ENCODE assay signal across 8 mouse cellular contexts in genomic region chr4:134467435-134468214, GRCm38 (mm10). TPM values are rescaled to one million over a fixed set of nuclear protein-coding genes. Genes with fewer than 3 reads are reported as not detected.
DNase-seq lines count a peak whose midpoint lies in the region; ATAC-seq lines count a peak whose summit lies in the region.

No protein-coding gene starts in this region.

- 2% methylated on average over 31 of the region's 31 CpGs for WGBS in embryonic facial prominence, embryonic 11.5 days
- whole genome bisulfite sequencing in liver, embryonic 13.5 days (ENCODE audit: insufficient replicate concordance) = under 1% methylated on average over 31 of the region's 31 CpGs
- WGBS in neural tube, embryonic 11.5 days = under 1% methylated on average over 31 of the region's 31 CpGs

- peak; percentile 48 for DNase-seq in ovary, adult 18-20 months (ENCODE audit: low spot score)
- no peak for DNase-seq in ovary, postnatal 10 days (ENCODE audit: low spot score)
- peak; percentile 46 for DNase-seq in embryonic facial prominence, embryonic 11.5 days (ENCODE audit: low spot score)
- peak; percentile 11 for DNase-seq in heart, postnatal 25 days (ENCODE audit: low spot score)
- peak; percentile 22 for DNase-seq in liver, embryonic 13.5 days
- peak; percentile 68 for DNase-seq in neural tube, embryonic 11.5 days (ENCODE audit: low spot score)
- no peak for DNase-seq in adrenal gland, postnatal 25 days

- no peaks in the 10 kb centered on the region for H3K9me3 ChIP-seq in embryonic facial prominence, embryonic 11.5 days (replicated peaks; ENCODE audit: control insufficient read depth, low read length)
- H3K9me3 ChIP-seq in liver, embryonic 13.5 days (replicated peaks) = no peaks in the 10 kb centered on the region
- H3K9me3 ChIP-seq in neural tube, embryonic 11.5 days (ENCODE audit: control insufficient read depth, low read length) = no peaks in the 10 kb centered on the region

- ATAC-seq in embryonic facial prominence, embryonic 11.5 days (replicated peaks; ENCODE audit: insufficient number of reproducible peaks, low FRiP score, low TSS enrichment, low read depth) = peak; percentile 47; the same call in 1 of the 2 replicates
- peak; percentile 35 for ATAC-seq in liver, embryonic 13.5 days (ENCODE audit: low read depth)
- peak; percentile 28 for ATAC-seq in neural tube, embryonic 11.5 days (ENCODE audit: insufficient read depth, low FRiP score, low TSS enrichment)
- no peak for ATAC-seq in activated CD4-positive, CD25-positive, alpha-beta regulatory T cell, adult 4 months

- H3K9ac ChIP-seq in embryonic facial prominence, embryonic 11.5 days (replicated peaks; ENCODE audit: low read length) = peak overlapping the region; percentile 97
- H3K9ac ChIP-seq in liver, embryonic 13.5 days = peak overlapping the region; percentile 95
- H3K9ac ChIP-seq in neural tube, embryonic 11.5 days (ENCODE audit: low read length) = peak overlapping the region; percentile 98

- peak overlapping the region; percentile 96 for H3K4me3 ChIP-seq in embryonic facial prominence, embryonic 11.5 days (ENCODE audit: low read depth, low read length)
- H3K4me3 ChIP-seq in liver, embryonic 13.5 days (replicated peaks) = peak overlapping the region; percentile 94
- peak overlapping the region; percentile 96 for H3K4me3 ChIP-seq in neural tube, embryonic 11.5 days (ENCODE audit: low read depth, low read length)

- H3K4me1 ChIP-seq in embryonic facial prominence, embryonic 11.5 days (ENCODE audit: control insufficient read depth, insufficient read depth, low read length) = no peaks in the 10 kb centered on the region; the same call in 1 of the 2 replicates
- H3K4me1 ChIP-seq in liver, embryonic 13.5 days (replicated peaks) = peaks cover 59% of the 10 kb centered on the region
- peaks cover 6% of the 10 kb centered on the region; the same call in 1 of the 2 replicates for H3K4me1 ChIP-seq in neural tube, embryonic 11.5 days (ENCODE audit: control insufficient read depth, insufficient read depth, low read length)

- H3K36me3 ChIP-seq in embryonic facial prominence, embryonic 11.5 days (replicated peaks; ENCODE audit: control insufficient read depth, insufficient read depth, low read depth, low read length) = peaks cover 9% of the 10 kb centered on the region
- H3K36me3 ChIP-seq in liver, embryonic 13.5 days = peaks cover 27% of the 10 kb centered on the region
- H3K36me3 ChIP-seq in neural tube, embryonic 11.5 days (ENCODE audit: control insufficient read depth, insufficient read depth, low read length) = peaks cover 11% of the 10 kb centered on the region

- H3K27me3 ChIP-seq in embryonic facial prominence, embryonic 11.5 days (ENCODE audit: control insufficient read depth, insufficient read depth, low read length) = no peaks in the 10 kb centered on the region
- no peaks in the 10 kb centered on the region for H3K27me3 ChIP-seq in liver, embryonic 13.5 days
- H3K27me3 ChIP-seq in neural tube, embryonic 11.5 days (ENCODE audit: control insufficient read depth, insufficient read depth, low read length) = no peaks in the 10 kb centered on the region

- intact Hi-C loops in heart, postnatal 25 days (cut with DNase I) = loop anchor here (2.0 kb wide), 1 partner anchor 71 kb away; the partner anchor contains the start of gene Pafah2

- peak overlapping the region; percentile 86 for H3K4me2 ChIP-seq in embryonic facial prominence, embryonic 11.5 days (ENCODE audit: low read depth, low read length)
- H3K4me2 ChIP-seq in liver, embryonic 13.5 days = peak overlapping the region; percentile 95
- peak overlapping the region; percentile 89 for H3K4me2 ChIP-seq in neural tube, embryonic 11.5 days (ENCODE audit: low read depth)

- no peak overlapping the region for H3K27ac ChIP-seq in embryonic facial prominence, embryonic 11.5 days (replicated peaks; ENCODE audit: low read depth, low read length)
- peak overlapping the region; percentile 95; the same call in 1 of the 2 replicates for H3K27ac ChIP-seq in liver, embryonic 13.5 days
- H3K27ac ChIP-seq in neural tube, embryonic 11.5 days (ENCODE audit: low read depth, low read length) = peak overlapping the region; percentile 95

RNA-seq across cellular contexts. Expression of gene Stmn1, which starts 0.5 kb away (rescaled TPM):
- 3,252 and 3,396 TPM in 2 replicates for polyA plus RNA-seq in embryonic facial prominence, embryonic 11.5 days (2014; fragmentation: Nextera tagmentation; extraction: Ambion mirVana)
- 10 to 100 TPM; 24.5 to 26.4 TPM for total RNA-seq in heart, postnatal 25 days (2021)
- polyA plus RNA-seq in liver, embryonic 13.5 days (2015; fragmentation: Nextera tagmentation; extraction: Ambion mirVana) = 514 and 581 TPM in 2 replicates
- 3,693 and 3,815 TPM in 2 replicates for polyA plus RNA-seq in neural tube, embryonic 11.5 days (2014; fragmentation: Nextera tagmentation; extraction: Ambion mirVana)
- polyA plus RNA-seq in activated CD4-positive, CD25-positive, alpha-beta regulatory T cell, adult 4 months (2017; shearing (Covaris generic)) = 100 to 1,000 TPM; 262 to 341 TPM
- 75.6 and 87.4 TPM in 2 replicates for total RNA-seq in adrenal gland, postnatal 25 days (2021)

RNA-seq across cellular contexts. Expression of gene Paqr7, which starts 28.9 kb away (rescaled TPM):
- polyA plus RNA-seq in embryonic facial prominence, embryonic 11.5 days (2014; fragmentation: Nextera tagmentation; extraction: Ambion mirVana) = 0.87 and 0.93 TPM in 2 replicates
- total RNA-seq in heart, postnatal 25 days (2021) = 10 to 100 TPM; 16.9 to 17.4 TPM
- polyA plus RNA-seq in liver, embryonic 13.5 days (2015; fragmentation: Nextera tagmentation; extraction: Ambion mirVana) = 6.5 and 7.4 TPM in 2 replicates
- 2.0 and 2.2 TPM in 2 replicates for polyA plus RNA-seq in neural tube, embryonic 11.5 days (2014; fragmentation: Nextera tagmentation; extraction: Ambion mirVana)
- polyA plus RNA-seq in activated CD4-positive, CD25-positive, alpha-beta regulatory T cell, adult 4 months (2017; shearing (Covaris generic)) = 10 to 100 TPM; 23.9 to 27.1 TPM
- 39.9 and 63.1 TPM in 2 replicates for total RNA-seq in adrenal gland, postnatal 25 days (2021)

RNA-seq across cellular contexts. Expression of gene Aunip, which starts 43.2 kb away (rescaled TPM):
- 7.0 and 8.3 TPM in 2 replicates for polyA plus RNA-seq in embryonic facial prominence, embryonic 11.5 days (2014; fragmentation: Nextera tagmentation; extraction: Ambion mirVana)
- under 1 TPM; 0.34 to 0.47 TPM for total RNA-seq in heart, postnatal 25 days (2021)
- 25.4 and 30.6 TPM in 2 replicates for polyA plus RNA-seq in liver, embryonic 13.5 days (2015; fragmentation: Nextera tagmentation; extraction: Ambion mirVana)
- polyA plus RNA-seq in neural tube, embryonic 11.5 days (2014; fragmentation: Nextera tagmentation; extraction: Ambion mirVana) = 6.5 and 8.1 TPM in 2 replicates
- polyA plus RNA-seq in activated CD4-positive, CD25-positive, alpha-beta regulatory T cell, adult 4 months (2017; shearing (Covaris generic)) = 1 to 10 TPM in 1 of 2 experiments, under 1 TPM in 1; 0.70 to 3.2 TPM
- total RNA-seq in adrenal gland, postnatal 25 days (2021) = 3.4 and 4.4 TPM in 2 replicates

Comparison
In these comparisons a context has a peak if more than half of its experiments do, and no peak if none do; other contexts are left out.
1. DNase-seq: peak in ovary, adult 18-20 months (single experiment), embryonic facial prominence, embryonic 11.5 days (single experiment), heart, postnatal 25 days (single experiment), liver, embryonic 13.5 days (single experiment) and neural tube, embryonic 11.5 days (single experiment); none in ovary, postnatal 10 days (single experiment) and adrenal gland, postnatal 25 days (single experiment).
2. Peak in every context shown above with its lines, with median percentiles within 50 percentile points of each other: H3K4me2 ChIP-seq, H3K4me3 ChIP-seq and H3K9ac ChIP-seq.